Mouse (Mus musculus) neural tube, embryonic 15.5 days (tissue): ENCODE measurements around the gene Ccne1. TPM values are rescaled to one million over a fixed set of nuclear protein-coding genes. Genes with fewer than 3 reads are reported as not detected.

Experiments used
- ATAC-seq: fragments of 200-750 bp; cut with Nextera tagmentation; 2 replicates; pipeline ENCODE4 v1.8.0; 2017; ENCODE audit warnings: mild to moderate bottlenecking, moderate TSS enrichment, moderate library complexity; ENCODE audit not compliant: low FRiP score
- H3K27ac ChIP-seq: fragments of 300-500 bp; sonication (generic); replicated peaks from 2 replicates; pipeline ENCODE4 v1.5.1; 2015; ENCODE audit warnings: mild to moderate bottlenecking, inconsistent platforms
- H3K27me3 ChIP-seq: fragments of 300-500 bp; sonication (generic); replicated peaks from 2 replicates; pipeline ENCODE4 v1.6.1; 2015; ENCODE audit warnings: inconsistent platforms
- H3K36me3 ChIP-seq: fragments of 300-500 bp; sonication (generic); 2 replicates; pipeline ENCODE4 v1.6.1; 2015; ENCODE audit warnings: inconsistent platforms
- H3K4me1 ChIP-seq: fragments of 300-500 bp; sonication (generic); 2 replicates; pipeline ENCODE4 v1.6.1; 2015; ENCODE audit warnings: inconsistent platforms
- H3K4me2 ChIP-seq: fragments of 300-500 bp; sonication (generic); 2 replicates; pipeline ENCODE4 v1.6.1; 2015; ENCODE audit warnings: inconsistent platforms, mild to moderate bottlenecking, moderate library complexity
- H3K4me3 ChIP-seq: fragments of 300-500 bp; sonication (generic); replicated peaks from 2 replicates; pipeline ENCODE4 v1.5.1; 2015; ENCODE audit warnings: mild to moderate bottlenecking, inconsistent platforms
- H3K9ac ChIP-seq: fragments of 300-500 bp; sonication (generic); replicated peaks from 2 replicates; pipeline ENCODE4 v1.6.1; 2015; ENCODE audit warnings: mild to moderate bottlenecking, inconsistent platforms
- H3K9me3 ChIP-seq: fragments of 300-500 bp; sonication (generic); replicated peaks from 2 replicates; pipeline ENCODE4 v1.6.1; 2016; ENCODE audit warnings: inconsistent platforms
- WGBS: fragments of 180-500 bp; shearing (Covaris S2); methylation state at CpG from one replicate; pipeline ENCODE4 v1.1.7; 2015; ENCODE audit warnings: mixed read lengths; 5-methylcytosine and 5-hydroxymethylcytosine counted together
- polyA plus RNA-seq: library from polyadenylated mRNA; unstranded; fragments of >200 nt; fragmentation: Nextera tagmentation; extraction: Ambion mirVana; gene quantifications from 2 replicates; pipeline ENCODE4 v1.2.1, GENCODE M21; 2015

The Ccne1 gene
- polyA plus RNA-seq, 1 experiment from 2014 or later, result 19.9 TPM

DNA sequence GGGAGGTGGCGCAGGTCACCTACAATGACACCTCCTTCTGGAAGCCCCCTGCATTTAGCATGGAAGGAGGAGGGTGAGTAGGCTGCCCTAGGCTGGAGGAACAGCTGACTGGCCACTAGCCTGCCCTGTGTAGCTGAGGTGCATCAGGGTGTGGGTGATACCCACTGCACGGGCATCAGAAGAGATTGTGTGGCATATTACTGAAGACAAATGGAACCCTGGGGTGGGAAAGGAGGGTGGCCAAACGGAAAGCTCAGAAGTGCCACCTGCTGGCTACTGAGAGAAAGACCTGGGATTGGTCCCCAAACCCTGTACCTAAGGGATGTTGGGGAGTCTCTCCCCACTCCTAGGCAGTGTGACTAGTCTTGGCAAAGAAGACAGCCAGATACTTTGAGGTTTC is 33.6 kb downstream of the Ccne1 start:
- Histone ChIP-seq H3K4me3 (no peak overlapping the region), H3K4me1 (peaks cover 7% of the 10 kb centered on the region), H3K27me3 (no peaks in the 10 kb centered on the region), H3K36me3 (no peaks in the 10 kb centered on the region), H3K9me3 (no peaks in the 10 kb centered on the region), H3K9ac (no peak overlapping the region), H3K27ac (no peak overlapping the region), H3K4me2 (no peak overlapping the region)
- WGBS, result 26% methylated on average over 3 of the region's 3 CpGs
- ATAC-seq, result peak; percentile 37; the same call in 1 of the 2 replicates

- Histone ChIP-seq H3K9ac (no peak overlapping the region), H3K9me3 (no peaks in the 10 kb centered on the region), H3K4me3 (no peak overlapping the region), H3K27me3 (no peaks in the 10 kb centered on the region), H3K4me2 (no peak overlapping the region), H3K36me3 (no peaks in the 10 kb centered on the region), H3K4me1 (peaks cover 7% of the 10 kb centered on the region), H3K27ac (no peak overlapping the region)
- no peak for ATAC-seq
- 88% methylated on average over 5 of the region's 5 CpGs for WGBS
These were observed 36.3 kb downstream of the Ccne1 start for GRCm38 (mm10) chr7:38071065-38071464.

- H3K27ac ChIP-seq, result no peak overlapping the region
- peaks cover 7% of the 10 kb centered on the region for H3K4me1 ChIP-seq
- no peaks in the 10 kb centered on the region for H3K27me3 ChIP-seq
- H3K4me2 ChIP-seq, result no peak overlapping the region
- WGBS, result 65% methylated on average over 2 of the region's 2 CpGs
- H3K36me3 ChIP-seq, result no peaks in the 10 kb centered on the region
- no peak for ATAC-seq
- H3K9ac ChIP-seq, result no peak overlapping the region
- no peak overlapping the region for H3K4me3 ChIP-seq
- H3K9me3 ChIP-seq, result no peaks in the 10 kb centered on the region
These were observed 36.7 kb downstream of the Ccne1 start for GRCm38 (mm10) chr7:38070663-38071062.

DNA sequence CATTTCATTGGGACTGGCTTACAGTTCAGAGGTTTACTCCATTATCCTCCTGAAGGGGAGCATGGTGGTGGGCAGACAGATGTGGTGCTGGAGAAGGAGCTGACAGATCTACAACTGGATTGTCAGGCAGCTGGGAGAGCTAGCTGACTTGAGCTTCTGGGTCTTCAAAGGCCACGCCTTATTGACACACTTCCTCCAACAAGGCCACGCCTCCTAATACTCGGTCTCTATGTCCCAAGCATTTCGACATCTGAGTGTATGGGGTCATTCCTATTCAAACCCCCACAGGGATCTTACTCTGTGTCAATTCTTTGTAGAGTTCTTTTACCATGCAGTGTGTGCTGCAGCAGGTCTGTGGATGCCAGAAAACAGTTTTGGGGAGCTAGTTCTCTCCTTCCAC is 42.9 kb downstream of the Ccne1 start:
- no peak for ATAC-seq
- H3K27ac ChIP-seq, result no peak overlapping the region
- H3K4me1 ChIP-seq, result peaks cover 9% of the 10 kb centered on the region; the same call in 1 of the 2 replicates
- no peak overlapping the region for H3K9ac ChIP-seq
- H3K27me3 ChIP-seq, result no peaks in the 10 kb centered on the region
- no peak overlapping the region for H3K4me3 ChIP-seq
- WGBS, result 69% methylated on average over 4 of the region's 4 CpGs
- H3K4me2 ChIP-seq, result no peak overlapping the region
- no peaks in the 10 kb centered on the region for H3K9me3 ChIP-seq
- H3K36me3 ChIP-seq, result no peaks in the 10 kb centered on the region

- peak overlapping the region; percentile 62 for H3K4me3 ChIP-seq
- whole genome bisulfite sequencing, result 1% methylated on average over 53 of the region's 57 CpGs
- peak; percentile 91 for ATAC-seq
These were observed 46.0 kb downstream of the Ccne1 start for GRCm38 (mm10) chr7:38061060-38061970.

GRCm38 (mm10) chr7:38059636-38060330 is 47.6 kb downstream of the Ccne1 start:
- Histone ChIP-seq H3K36me3 (no peaks in the 10 kb centered on the region), H3K27me3 (no peaks in the 10 kb centered on the region), H3K9ac (no peak overlapping the region), H3K4me3 (no peak overlapping the region), H3K4me1 (peaks cover 9% of the 10 kb centered on the region; the same call in 1 of the 2 replicates), H3K27ac (no peak overlapping the region), H3K9me3 (no peaks in the 10 kb centered on the region), H3K4me2 (no peak overlapping the region)
- no peak for ATAC-seq
- 82% methylated on average over 8 of the region's 8 CpGs for WGBS

More at GRCm38 (mm10) chr7:38061060-38061970, 46.0 kb downstream of the Ccne1 start:
- Histone ChIP-seq H3K4me1 (peaks cover 9% of the 10 kb centered on the region; the same call in 1 of the 2 replicates), H3K4me2 (peak overlapping the region; percentile 82), H3K36me3 (no peaks in the 10 kb centered on the region), H3K9ac (peak overlapping the region; percentile 69), H3K27me3 (no peaks in the 10 kb centered on the region), H3K27ac (peak overlapping the region; percentile 64), H3K9me3 (no peaks in the 10 kb centered on the region)

GRCm38 (mm10) chr7:38059096-38059495 is 48.2 kb downstream of the Ccne1 start:
- Histone ChIP-seq H3K4me2 (no peak overlapping the region), H3K9me3 (no peaks in the 10 kb centered on the region), H3K27ac (no peak overlapping the region), H3K4me3 (no peak overlapping the region), H3K27me3 (no peaks in the 10 kb centered on the region), H3K4me1 (peaks cover 9% of the 10 kb centered on the region; the same call in 1 of the 2 replicates), H3K36me3 (no peaks in the 10 kb centered on the region), H3K9ac (no peak overlapping the region)
- ATAC-seq, result no peak
- WGBS, result 68% methylated on average over 7 of the region's 7 CpGs

- H3K9ac ChIP-seq, result no peak overlapping the region
- peaks cover 4% of the 10 kb centered on the region; the same call in 1 of the 2 replicates for H3K4me1 ChIP-seq
- no peak overlapping the region for H3K27ac ChIP-seq
- ATAC-seq, result no peak
- H3K9me3 ChIP-seq, result no peaks in the 10 kb centered on the region
- no peak overlapping the region for H3K4me2 ChIP-seq
- H3K27me3 ChIP-seq, result no peaks in the 10 kb centered on the region
- 80% methylated on average over 2 of the region's 2 CpGs for WGBS
- H3K4me3 ChIP-seq, result no peak overlapping the region
- H3K36me3 ChIP-seq, result no peaks in the 10 kb centered on the region
These were observed 51.3 kb downstream of the Ccne1 start for GRCm38 (mm10) chr7:38055996-38056395.

DNA sequence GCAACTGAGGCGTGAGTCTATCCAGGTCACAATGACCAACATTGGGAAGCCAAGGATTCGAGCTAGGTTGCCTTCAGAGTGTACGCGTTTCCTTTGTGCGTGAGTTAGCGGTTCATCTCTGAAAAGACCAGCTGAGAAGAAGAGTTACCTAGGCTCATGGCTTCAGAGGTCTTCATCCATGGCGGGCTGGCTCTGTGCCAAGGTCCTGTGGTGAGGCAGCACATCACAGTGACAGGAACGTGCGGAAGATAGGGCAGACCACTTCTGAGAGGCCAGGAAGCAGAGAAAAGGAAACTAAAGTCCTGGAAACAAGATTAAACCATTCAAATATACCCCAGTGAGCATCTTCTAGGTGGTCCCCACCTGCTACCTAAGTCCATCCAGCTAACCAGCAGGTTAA is 53.1 kb downstream of the Ccne1 start:
- Histone ChIP-seq H3K9me3 (no peaks in the 10 kb centered on the region), H3K4me3 (no peak overlapping the region), H3K4me1 (no peaks in the 10 kb centered on the region), H3K36me3 (no peaks in the 10 kb centered on the region), H3K4me2 (no peak overlapping the region), H3K27ac (no peak overlapping the region), H3K9ac (no peak overlapping the region), H3K27me3 (no peaks in the 10 kb centered on the region)
- ATAC-seq, result no peak
- WGBS, result 83% methylated on average over 9 of the region's 9 CpGs
